Mouse (Mus musculus): ENCODE results near the gene Gm4985. TPM values are rescaled to one million over a fixed set of nuclear protein-coding genes. Genes with fewer than 3 reads are reported as not detected.
"Not testable (repeated sequence)": the region's sequence is repeated elsewhere in the genome, so short reads cannot be mapped to it uniquely, and the experiment has no call there.

The Gm4985 gene
- polyA plus RNA-seq (2015; fragmentation: Nextera tagmentation; extraction: Ambion mirVana): not detected in 2 replicates

- not testable (repeated sequence) for H3K4me1 ChIP-seq; H3K9ac ChIP-seq; H3K4me2 ChIP-seq; H3K36me3 ChIP-seq; H3K9me3 ChIP-seq (replicated peaks); H3K27ac ChIP-seq; ATAC-seq (replicated peaks; ENCODE audit: low FRiP score); H3K4me3 ChIP-seq (replicated peaks); H3K27me3 ChIP-seq
- 87% methylated on average over 8 of the region's 8 CpGs for WGBS
Observed at GRCm38 (mm10) chrX:23958834-23959233, at the start of gene Gm4985. Gene Gm4985, minus strand, starts transcription at chrX:23958934.

- 70% methylated on average over 2 of the region's 2 CpGs for WGBS
- no peak for ATAC-seq (replicated peaks; ENCODE audit: low FRiP score)
- H3K4me1 ChIP-seq: no peaks in the 10 kb centered on the region
- 0 out of 2 replicates have a peak, but pooled peaks cover 3% of the 10 kb centered on the region for H3K9me3 ChIP-seq (replicated peaks)
- no peak overlapping the region for H3K4me3 ChIP-seq (replicated peaks)
- H3K36me3 ChIP-seq: no peaks in the 10 kb centered on the region
- H3K4me2 ChIP-seq: no peak overlapping the region
- no peak overlapping the region for H3K27ac ChIP-seq
- H3K27me3 ChIP-seq: no peaks in the 10 kb centered on the region
- no peak overlapping the region for H3K9ac ChIP-seq
Observed at GRCm38 (mm10) chrX:23954161-23954560, 4.6 kb downstream of the Gm4985 start.

Small RNAs within 50 kb of the gene (microRNA-seq; reads per million reads assigned to microRNA genes)
- gene Gm25299: not detected

Other genes starting within 250 kb of the Gm4985 start
- not detected in 2 replicates for gene Gm4907, start 76.4 kb downstream of the Gm4985 start, polyA plus RNA-seq (2015; fragmentation: Nextera tagmentation; extraction: Ambion mirVana)

Measured in kidney, embryonic 15.5 days (tissue).